Mouse (Mus musculus) heart, adult 18-20 months (tissue): Measurements from ENCODE around the gene Usp43. TPM values are rescaled to one million over a fixed set of nuclear protein-coding genes. Genes with fewer than 3 reads are reported as not detected.
A peak's percentile ranks its signal among the peaks of the same experiment; 100 is the strongest.

Source experiments
- DNase-seq, 2 experiments: peaks; one replicate each; pipeline ENCODE4 v3.0.0; 2021 to 2022; ENCODE audit warnings: mixed read lengths in 1 of 2
- total RNA-seq, 2 experiments: library from RNA; stranded (reverse); gene quantifications; 2 replicates each; pipeline ENCODE4 v1.2.3; 2021

Usp43 gene
- total RNA-seq, 2 experiments from 2014 or later, result 0.94 to 1.4 TPM

- DNase-seq, result no peak
Observed at GRCm38 (mm10) chr11:67903756-67904155, 18.2 kb downstream of the Usp43 start.

- DNase-seq, result peak; percentile 88 to 90
Observed at GRCm38 (mm10) chr11:67897064-67897560, 24.8 kb downstream of the Usp43 start.

GRCm38 (mm10) chr11:67895641-67896040 is 26.3 kb downstream of the Usp43 start:
- no peak for DNase-seq

- no peak for DNase-seq
Observed at GRCm38 (mm10) chr11:67888521-67888920, 33.4 kb downstream of the Usp43 start.

- DNase-seq, result no peak
Observed at GRCm38 (mm10) chr11:67885921-67886320, 36.0 kb downstream of the Usp43 start.

GRCm38 (mm10) chr11:67865521-67866197 is 56.3 kb downstream of the Usp43 start:
- DNase-seq, result no peak

- no peak for DNase-seq
Observed at GRCm38 (mm10) chr11:67865100-67865499, 56.9 kb downstream of the Usp43 start.

- no peak for DNase-seq
Observed at GRCm38 (mm10) chr11:67861399-67861838, 60.5 kb downstream of the Usp43 start.

GRCm38 (mm10) chr11:67860743-67861398 is 61.1 kb downstream of the Usp43 start:
- no peak for DNase-seq

GRCm38 (mm10) chr11:67858518-67858917 is 63.4 kb downstream of the Usp43 start:
- no peak for DNase-seq

- DNase-seq, result peak; percentile 18 to 61
Observed at GRCm38 (mm10) chr11:67855035-67855434, 66.9 kb downstream of the Usp43 start.

- no peak for DNase-seq
Observed at GRCm38 (mm10) chr11:67853996-67854395, 68.0 kb downstream of the Usp43 start.

GRCm38 (mm10) chr11:67851770-67852169 is 70.2 kb downstream of the Usp43 start:
- DNase-seq, result no peak

- no peak for DNase-seq
Observed at GRCm38 (mm10) chr11:67845193-67845592, 76.8 kb downstream of the Usp43 start.

GRCm38 (mm10) chr11:67839810-67840209 is 82.1 kb downstream of the Usp43 start:
- no peak for DNase-seq

GRCm38 (mm10) chr11:67835408-67836078 is 86.4 kb downstream of the Usp43 start:
- peak; percentile 6 to 7 for DNase-seq

GRCm38 (mm10) chr11:67831820-67832219 is 90.1 kb downstream of the Usp43 start:
- no peak for DNase-seq

GRCm38 (mm10) chr11:67829530-67829929 is 92.4 kb downstream of the Usp43 start:
- DNase-seq, result no peak

GRCm38 (mm10) chr11:67828360-67829059 is 93.4 kb downstream of the Usp43 start:
- no peak for DNase-seq

GRCm38 (mm10) chr11:67821560-67821959 is 100.4 kb downstream of the Usp43 start:
- no peak for DNase-seq

GRCm38 (mm10) chr11:67820221-67820620 is 101.7 kb downstream of the Usp43 start:
- no peak for DNase-seq

- no peak for DNase-seq
Observed at GRCm38 (mm10) chr11:67819604-67820003, 102.3 kb downstream of the Usp43 start.
